8 mouse cellular contexts compared by ENCODE assay signal in the genomic region with DNA sequence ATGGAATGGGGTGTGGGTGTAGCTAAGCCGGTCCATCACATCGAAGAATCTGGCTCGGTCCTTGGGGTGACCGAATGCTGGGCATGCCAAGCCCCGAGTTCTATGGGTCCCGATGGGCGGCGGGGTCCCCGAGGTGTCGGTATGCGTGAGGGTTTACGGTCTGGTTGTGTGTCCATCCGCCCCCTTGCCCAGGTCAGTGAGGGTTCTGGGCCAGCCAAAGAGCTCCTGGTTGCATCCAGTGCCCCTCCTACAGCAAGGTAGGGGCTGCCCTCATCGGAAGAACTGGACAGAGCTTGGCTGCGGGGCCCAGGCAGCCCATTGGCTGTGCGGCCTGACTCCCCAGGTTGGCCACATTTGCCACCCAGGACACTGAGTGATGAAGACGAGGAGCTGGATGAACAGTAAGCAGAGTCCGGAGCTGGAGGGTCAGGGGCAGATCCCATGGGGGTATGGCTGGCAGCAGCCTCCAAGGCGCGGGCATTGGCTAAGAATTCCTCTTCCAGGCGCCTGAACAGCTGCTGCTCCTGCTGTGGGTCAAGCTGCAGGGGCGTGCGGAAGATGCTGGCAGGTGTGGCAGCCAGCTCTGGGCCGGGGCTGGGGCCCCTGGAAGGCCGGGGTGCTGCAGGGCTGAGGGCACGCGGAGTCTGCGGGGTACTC. TPM values are rescaled to one million over a fixed set of nuclear protein-coding genes. Genes with fewer than 3 reads are reported as not detected.
DNase-seq lines count a peak whose midpoint lies in the region; ATAC-seq and TF ChIP-seq lines count a peak whose summit lies in the region.

No protein-coding gene starts in this region.

- no peak for DNase-seq in layer of hippocampus, adult 2 months (ENCODE audit: low spot score in 2 of 2)
- no peak for DNase-seq in layer of hippocampus, postnatal 36 days
- DNase-seq in forebrain, embryonic 10.5 days (ENCODE audit: extremely low spot score, low spot score) = peak; percentile 44
- DNase-seq in hindbrain, embryonic 14.5 days (ENCODE audit: low spot score) = no peak
- no peak for DNase-seq in midbrain, postnatal 0 days (ENCODE audit: low spot score)
- DNase-seq in layer of hippocampus, adult 9-10 months (ENCODE audit: low spot score) = no peak
- DNase-seq in cerebellum, adult 8-10 months = no peak
- DNase-seq in kidney, adult 11 months = no peak

- H3K36me3 ChIP-seq in forebrain, embryonic 10.5 days (replicated peaks) = peaks cover 10% of the 10 kb centered on the region; the same call in 1 of the 2 replicates
- H3K36me3 ChIP-seq in hindbrain, embryonic 14.5 days (replicated peaks; ENCODE audit: control insufficient read depth, insufficient read depth) = peaks cover 4% of the 10 kb centered on the region
- peaks cover 7% of the 10 kb centered on the region for H3K36me3 ChIP-seq in midbrain, postnatal 0 days (ENCODE audit: insufficient read depth, low read length)

- no peaks in the 10 kb centered on the region for H3K9me3 ChIP-seq in forebrain, embryonic 10.5 days
- H3K9me3 ChIP-seq in hindbrain, embryonic 14.5 days (ENCODE audit: control insufficient read depth, low read length) = no peaks in the 10 kb centered on the region
- H3K9me3 ChIP-seq in midbrain, postnatal 0 days (ENCODE audit: low read length) = no peaks in the 10 kb centered on the region

- H3K9ac ChIP-seq in hindbrain, embryonic 14.5 days = peak overlapping the region; percentile 37; the same call in 1 of the 2 replicates
- H3K9ac ChIP-seq in midbrain, postnatal 0 days (replicated peaks; ENCODE audit: low read length, poor library complexity, severe bottlenecking) = no peak overlapping the region

- peak overlapping the region; percentile 92 for H3K4me3 ChIP-seq in layer of hippocampus, adult 2 months
- peak overlapping the region; percentile 54 for H3K4me3 ChIP-seq in forebrain, embryonic 10.5 days
- peak overlapping the region; percentile 26; the same call in 1 of the 2 replicates for H3K4me3 ChIP-seq in hindbrain, embryonic 14.5 days (replicated peaks; ENCODE audit: low read length)
- H3K4me3 ChIP-seq in midbrain, postnatal 0 days (ENCODE audit: low read depth, low read length) = peak overlapping the region; percentile 12; the same call in 1 of the 2 replicates

- peaks cover 91% of the 10 kb centered on the region for H3K4me1 ChIP-seq in forebrain, embryonic 10.5 days
- H3K4me1 ChIP-seq in hindbrain, embryonic 14.5 days (replicated peaks; ENCODE audit: control insufficient read depth, insufficient read depth, low read length) = peaks cover 48% of the 10 kb centered on the region
- peaks cover 18% of the 10 kb centered on the region; the same call in 1 of the 2 replicates for H3K4me1 ChIP-seq in midbrain, postnatal 0 days (ENCODE audit: insufficient read depth, low read length)

- no peak for TF ChIP-seq CTCF in layer of hippocampus, adult 2 months (conservative IDR thresholded peaks at IDR 0.05)
- TF ChIP-seq CTCF in midbrain, postnatal 0 days (IDR thresholded peaks at IDR 0.05) = no peak

- ATAC-seq in hindbrain, embryonic 14.5 days (ENCODE audit: low FRiP score) = no peak
- ATAC-seq in midbrain, postnatal 0 days (ENCODE audit: low FRiP score) = no peak

- H3K4me2 ChIP-seq in hindbrain, embryonic 14.5 days (replicated peaks) = peak overlapping the region; percentile 53
- H3K4me2 ChIP-seq in midbrain, postnatal 0 days (ENCODE audit: low read depth, low read length, poor library complexity, severe bottlenecking) = peak overlapping the region; percentile 46

- peaks cover 91% of the 10 kb centered on the region for H3K27me3 ChIP-seq in forebrain, embryonic 10.5 days (ENCODE audit: poor library complexity, severe bottlenecking)
- H3K27me3 ChIP-seq in hindbrain, embryonic 14.5 days (ENCODE audit: control insufficient read depth, insufficient read depth, low read length) = peaks cover 81% of the 10 kb centered on the region
- peaks cover 40% of the 10 kb centered on the region for H3K27me3 ChIP-seq in midbrain, postnatal 0 days (ENCODE audit: insufficient read depth, low read length)

- peak overlapping the region; percentile 93 for H3K27ac ChIP-seq in layer of hippocampus, adult 2 months
- peak overlapping the region; percentile 74 for H3K27ac ChIP-seq in forebrain, embryonic 10.5 days
- no peak overlapping the region for H3K27ac ChIP-seq in hindbrain, embryonic 14.5 days
- no peak overlapping the region for H3K27ac ChIP-seq in midbrain, postnatal 0 days (ENCODE audit: low read depth, low read length)

- 49% methylated on average over 28 of the region's 28 CpGs for WGBS in forebrain, embryonic 10.5 days
- WGBS in hindbrain, embryonic 14.5 days = 46% methylated on average over 26 of the region's 28 CpGs
- 58% methylated on average over 28 of the region's 28 CpGs for WGBS in midbrain, postnatal 0 days

RNA-seq across cellular contexts. Expression of gene Rasl10a, which starts 3.0 kb away (rescaled TPM):
- 10 to 100 TPM; 87.7 to 95.3 TPM for total RNA-seq in layer of hippocampus, adult 2 months (2021)
- 100 to 1,000 TPM in 1 of 2 experiments, 10 to 100 TPM in 1; 88.6 to 112 TPM for total RNA-seq in layer of hippocampus, postnatal 36 days (2021)
- 0.60 and 0.77 TPM in 2 replicates for polyA plus RNA-seq in forebrain, embryonic 10.5 days (2016; fragmentation: Nextera tagmentation; extraction: Ambion mirVana)
- polyA plus RNA-seq in hindbrain, embryonic 14.5 days (2014; fragmentation: Nextera tagmentation; extraction: Ambion mirVana) = 1.0 and 1.8 TPM in 2 replicates
- 3.1 and 6.2 TPM in 2 replicates for total RNA-seq in midbrain, postnatal 0 days (2014; rRNA removed)
- 3.6 and 4.6 TPM in 2 replicates for polyA plus RNA-seq in midbrain, postnatal 0 days (2015; fragmentation: Nextera tagmentation; extraction: Ambion mirVana)

RNA-seq across cellular contexts. Expression of gene Gas2l1, which starts 4.2 kb away (rescaled TPM):
- 10 to 100 TPM; 93.6 to 97.7 TPM for total RNA-seq in layer of hippocampus, adult 2 months (2021)
- total RNA-seq in layer of hippocampus, postnatal 36 days (2021) = 100 to 1,000 TPM in 1 of 2 experiments, 10 to 100 TPM in 1; 95.7 to 104 TPM
- 20.0 and 20.9 TPM in 2 replicates for polyA plus RNA-seq in forebrain, embryonic 10.5 days (2016; fragmentation: Nextera tagmentation; extraction: Ambion mirVana)
- 24.9 and 28.9 TPM in 2 replicates for polyA plus RNA-seq in hindbrain, embryonic 14.5 days (2014; fragmentation: Nextera tagmentation; extraction: Ambion mirVana)
- 33.8 and 43.8 TPM in 2 replicates for total RNA-seq in midbrain, postnatal 0 days (2014; rRNA removed)
- polyA plus RNA-seq in midbrain, postnatal 0 days (2015; fragmentation: Nextera tagmentation; extraction: Ambion mirVana) = 17.6 and 18.5 TPM in 2 replicates

RNA-seq across cellular contexts. Expression of gene Rhbdd3, which starts 37.8 kb away (rescaled TPM):
- total RNA-seq in layer of hippocampus, adult 2 months (2021) = 10 to 100 TPM; 19.7 to 19.8 TPM
- total RNA-seq in layer of hippocampus, postnatal 36 days (2021) = 10 to 100 TPM; 20.2 to 22.2 TPM
- 29.7 and 31.6 TPM in 2 replicates for polyA plus RNA-seq in forebrain, embryonic 10.5 days (2016; fragmentation: Nextera tagmentation; extraction: Ambion mirVana)
- polyA plus RNA-seq in hindbrain, embryonic 14.5 days (2014; fragmentation: Nextera tagmentation; extraction: Ambion mirVana) = 39.7 and 44.5 TPM in 2 replicates
- total RNA-seq in midbrain, postnatal 0 days (2014; rRNA removed) = 48.0 and 67.1 TPM in 2 replicates
- polyA plus RNA-seq in midbrain, postnatal 0 days (2015; fragmentation: Nextera tagmentation; extraction: Ambion mirVana) = 50.4 and 54.6 TPM in 2 replicates

RNA-seq across cellular contexts. Expression of gene Ewsr1, which starts 38.2 kb away (rescaled TPM):
- 100 to 1,000 TPM; 333 to 394 TPM for total RNA-seq in layer of hippocampus, adult 2 months (2021)
- 100 to 1,000 TPM; 319 to 373 TPM for total RNA-seq in layer of hippocampus, postnatal 36 days (2021)
- polyA plus RNA-seq in forebrain, embryonic 10.5 days (2016; fragmentation: Nextera tagmentation; extraction: Ambion mirVana) = 896 and 966 TPM in 2 replicates
- 267 and 288 TPM in 2 replicates for polyA plus RNA-seq in hindbrain, embryonic 14.5 days (2014; fragmentation: Nextera tagmentation; extraction: Ambion mirVana)
- total RNA-seq in midbrain, postnatal 0 days (2014; rRNA removed) = 315 and 338 TPM in 2 replicates
- 353 and 371 TPM in 2 replicates for polyA plus RNA-seq in midbrain, postnatal 0 days (2015; fragmentation: Nextera tagmentation; extraction: Ambion mirVana)

Comparison
In these comparisons a context has a peak if more than half of its experiments do, and no peak if none do; other contexts are left out.
1. H3K27ac ChIP-seq: peak in layer of hippocampus, adult 2 months (single experiment) and forebrain, embryonic 10.5 days (single experiment); none in hindbrain, embryonic 14.5 days (single experiment) and midbrain, postnatal 0 days (single experiment).
2. H3K4me3 ChIP-seq: peak in every context shown above with its lines; median percentile 92 in layer of hippocampus, adult 2 months; 54 in forebrain, embryonic 10.5 days; 26 in hindbrain, embryonic 14.5 days; 12 in midbrain, postnatal 0 days.
3. RNA of gene Rasl10a, which starts 3.0 kb away (total RNA-seq): 88.6 to 112 TPM in layer of hippocampus, postnatal 36 days and 87.7 to 95.3 TPM in layer of hippocampus, adult 2 months; 3.1 to 6.2 TPM in midbrain, postnatal 0 days; every median in the first group is over 10 times any median in the second.